Mouse (Mus musculus) retina, postnatal 7 days (tissue): Measurements from ENCODE around the gene Marcks.
A peak's percentile ranks its signal among the peaks of the same experiment; 100 is the strongest.

Source experiments
- DNase-seq: peaks from one replicate; pipeline ENCODE4 v3.0.0-alpha.2; 2012; ENCODE audit warnings: low read depth, low spot score

Gene Marcks

DNA sequence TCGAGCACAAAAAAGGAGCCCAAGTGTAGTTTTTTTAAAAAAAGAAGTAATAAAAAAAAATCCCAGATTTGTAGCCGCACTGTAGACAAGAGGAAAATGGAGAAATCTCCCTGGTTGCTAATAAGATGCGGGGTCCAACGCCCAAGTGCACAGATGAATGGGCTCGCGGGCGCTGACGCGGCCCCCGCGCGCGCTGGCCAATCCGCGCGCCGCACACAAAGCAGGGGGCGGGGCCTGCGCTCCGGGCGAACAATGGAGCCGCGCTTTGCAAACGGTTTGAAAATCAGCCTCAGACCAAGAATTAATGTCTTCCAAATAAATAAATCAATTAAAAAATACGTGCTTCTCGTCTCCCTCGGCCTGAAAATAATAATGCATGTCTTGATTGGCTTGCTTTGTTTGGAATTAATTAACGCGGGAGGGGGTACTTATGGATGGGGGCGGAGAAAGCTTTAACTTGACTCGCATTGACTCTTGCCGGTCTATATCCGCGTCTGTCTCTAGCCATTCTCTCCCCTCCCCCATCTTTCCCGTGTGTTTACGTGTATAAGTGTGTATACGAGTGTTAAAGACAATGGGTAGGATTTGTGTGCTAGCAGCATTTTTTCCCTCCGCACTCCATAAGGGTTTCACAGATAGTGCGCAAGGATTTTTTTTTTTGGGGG, at the start of gene Marcks:
Gene Marcks (minus strand): TSS at position 143 of the 665 bp plus-strand sequence.
- DNase-seq, result peak; percentile 81

- DNase-seq, result no peak
These were observed 38.4 kb upstream of the Marcks start for GRCm38 (mm10) chr10:37177071-37177470.

DNA sequence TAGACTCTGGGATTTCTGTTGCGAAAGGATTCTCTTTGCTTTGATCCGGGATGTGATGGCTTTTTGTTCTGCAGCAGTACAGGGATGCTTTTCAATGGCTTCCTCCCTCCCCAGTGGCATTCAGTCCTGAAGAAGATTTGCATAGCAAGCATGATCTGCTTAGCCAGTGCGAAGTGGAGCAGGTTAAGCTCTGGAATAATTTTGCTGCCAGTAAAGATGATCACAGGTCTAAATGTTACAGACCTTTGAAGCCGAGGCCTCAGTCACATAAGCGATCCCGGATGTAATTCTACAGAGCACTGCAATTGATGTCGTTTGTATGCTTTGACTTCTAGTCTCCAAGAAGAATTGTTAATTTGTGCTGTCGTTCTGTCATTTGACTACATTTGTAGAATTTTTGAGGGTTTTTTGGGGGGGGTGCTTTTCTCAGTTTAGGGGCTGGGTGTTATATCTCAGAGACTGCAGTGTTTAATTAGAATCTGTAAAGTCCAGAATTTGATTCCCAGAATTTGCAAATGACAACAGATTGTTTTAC, 33.8 kb upstream of the Marcks start:
- no peak for DNase-seq

- no peak for DNase-seq
These were observed 33.1 kb upstream of the Marcks start for GRCm38 (mm10) chr10:37171711-37172415.

GRCm38 (mm10) chr10:37170878-37171277, 32.2 kb upstream of the Marcks start:
- DNase-seq, result no peak

- DNase-seq, result no peak
These were observed 31.7 kb upstream of the Marcks start for GRCm38 (mm10) chr10:37170466-37170865.

DNA sequence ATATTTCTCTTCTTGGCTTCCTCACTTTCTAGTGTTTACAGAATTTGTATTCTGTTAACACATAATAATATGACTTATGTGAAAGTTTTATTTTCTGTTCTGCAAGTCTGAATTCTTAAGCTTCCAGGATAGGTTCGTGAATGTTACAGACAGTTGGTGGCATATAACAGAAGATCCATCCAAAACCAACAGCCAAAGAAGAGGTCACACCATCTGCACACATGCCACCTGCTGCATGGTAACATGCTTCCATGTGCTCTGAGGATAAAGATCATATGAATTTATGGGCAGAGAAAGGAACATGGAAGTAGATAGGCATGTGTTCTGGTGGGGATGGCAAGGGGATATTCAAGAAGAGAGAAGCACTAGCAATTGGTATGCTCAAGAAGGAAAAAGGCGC, 28.8 kb upstream of the Marcks start:
- no peak for DNase-seq

DNA sequence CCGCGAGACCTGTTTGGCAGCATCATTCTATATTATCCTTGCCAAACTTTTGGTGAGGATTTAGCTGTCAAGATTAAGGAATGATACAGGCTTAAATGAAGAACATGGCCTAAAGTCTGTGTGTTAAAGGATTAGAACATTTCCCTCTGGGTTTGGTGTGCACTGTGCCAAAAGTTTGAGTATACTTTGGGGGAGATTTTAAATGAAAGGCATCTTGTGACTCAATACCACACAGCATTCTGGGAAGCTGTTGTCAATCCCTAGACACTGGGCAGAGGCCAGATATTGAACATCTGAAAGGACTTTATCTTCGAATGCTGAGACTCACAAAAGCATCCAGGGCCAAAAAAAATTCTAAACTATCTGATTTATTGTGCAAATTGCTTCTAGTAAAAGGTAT, 21.0 kb upstream of the Marcks start:
- DNase-seq, result no peak

DNA sequence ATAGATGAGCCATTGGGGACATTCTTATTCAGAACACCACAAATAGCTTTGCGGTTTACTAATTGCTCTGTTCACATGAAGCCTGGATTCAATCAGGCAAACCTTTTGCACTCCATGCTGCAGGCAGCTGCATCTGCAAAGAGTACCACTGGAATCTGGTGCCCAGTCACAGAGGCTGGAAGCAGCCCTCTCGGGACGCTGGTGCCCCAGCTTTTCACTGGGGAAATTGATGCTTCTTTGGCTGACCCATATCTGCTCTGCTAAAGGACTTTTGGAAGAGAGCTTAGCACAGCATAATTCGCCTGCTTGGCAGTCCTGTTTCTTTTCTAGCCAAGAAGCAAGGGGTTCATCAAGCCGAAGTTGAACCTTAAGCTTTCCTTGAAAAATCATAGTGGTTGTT, 18.4 kb upstream of the Marcks start:
- DNase-seq, result no peak

DNA sequence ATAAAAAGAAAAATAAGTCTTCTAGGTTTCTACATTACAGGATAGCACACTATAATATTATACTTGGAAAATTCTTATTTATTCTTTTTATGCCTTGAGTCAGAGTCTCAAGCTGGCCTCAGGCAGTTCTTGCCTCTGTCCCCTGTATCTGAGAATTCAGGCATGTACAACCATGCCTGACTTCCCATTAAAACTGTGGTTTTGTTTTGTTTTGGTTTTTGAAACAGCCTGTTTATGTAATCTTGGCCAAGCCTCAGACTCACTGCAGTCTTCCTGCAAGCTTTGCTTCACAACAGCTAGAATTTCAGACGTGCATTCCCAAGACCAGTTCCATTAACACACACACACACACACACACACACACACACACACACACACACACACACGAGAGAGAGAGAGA, 16.4 kb upstream of the Marcks start:
- no peak for DNase-seq

GRCm38 (mm10) chr10:37151539-37152271, 13.0 kb upstream of the Marcks start:
- DNase-seq, result no peak

- DNase-seq, result no peak
These were observed 9.3 kb upstream of the Marcks start for GRCm38 (mm10) chr10:37148016-37148415.

DNA sequence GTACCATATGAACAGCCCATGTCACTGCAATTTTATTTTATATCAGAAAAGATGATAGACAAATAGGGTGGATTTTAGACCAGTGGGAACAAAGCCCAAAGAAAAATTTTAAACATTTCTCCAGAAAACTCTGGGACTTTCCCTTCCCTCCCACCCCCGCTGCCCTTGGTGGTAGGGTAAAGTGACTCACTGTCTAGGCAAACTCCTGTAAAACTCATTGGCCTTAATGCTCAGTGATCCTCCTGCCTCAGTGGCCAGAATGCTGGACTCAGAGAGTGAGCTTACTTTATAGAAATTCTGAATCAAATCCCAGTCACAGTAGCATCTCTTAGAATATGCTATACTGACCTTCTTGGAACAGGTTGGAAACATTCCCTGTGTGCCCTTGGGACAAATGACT, 6.7 kb upstream of the Marcks start:
- no peak for DNase-seq

DNA sequence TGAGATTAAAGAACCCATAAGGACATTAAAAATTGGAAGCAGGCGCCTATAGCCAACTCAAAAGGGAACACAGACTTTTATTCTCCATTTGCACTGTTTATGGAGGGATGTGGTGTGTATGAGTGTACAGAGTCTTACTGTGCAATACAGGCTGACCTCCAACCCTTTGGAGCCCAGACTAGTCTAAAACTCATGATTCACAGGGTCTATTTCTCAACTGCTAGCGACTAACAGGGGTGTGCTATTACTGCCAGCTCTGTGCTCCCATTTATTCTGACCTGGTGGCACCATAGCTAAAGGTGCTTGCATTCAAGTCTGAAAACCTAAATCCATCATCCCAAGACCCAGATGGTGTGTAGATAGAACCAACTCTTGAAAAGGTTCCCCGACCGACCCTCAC, 2.9 kb upstream of the Marcks start:
- no peak for DNase-seq

DNA sequence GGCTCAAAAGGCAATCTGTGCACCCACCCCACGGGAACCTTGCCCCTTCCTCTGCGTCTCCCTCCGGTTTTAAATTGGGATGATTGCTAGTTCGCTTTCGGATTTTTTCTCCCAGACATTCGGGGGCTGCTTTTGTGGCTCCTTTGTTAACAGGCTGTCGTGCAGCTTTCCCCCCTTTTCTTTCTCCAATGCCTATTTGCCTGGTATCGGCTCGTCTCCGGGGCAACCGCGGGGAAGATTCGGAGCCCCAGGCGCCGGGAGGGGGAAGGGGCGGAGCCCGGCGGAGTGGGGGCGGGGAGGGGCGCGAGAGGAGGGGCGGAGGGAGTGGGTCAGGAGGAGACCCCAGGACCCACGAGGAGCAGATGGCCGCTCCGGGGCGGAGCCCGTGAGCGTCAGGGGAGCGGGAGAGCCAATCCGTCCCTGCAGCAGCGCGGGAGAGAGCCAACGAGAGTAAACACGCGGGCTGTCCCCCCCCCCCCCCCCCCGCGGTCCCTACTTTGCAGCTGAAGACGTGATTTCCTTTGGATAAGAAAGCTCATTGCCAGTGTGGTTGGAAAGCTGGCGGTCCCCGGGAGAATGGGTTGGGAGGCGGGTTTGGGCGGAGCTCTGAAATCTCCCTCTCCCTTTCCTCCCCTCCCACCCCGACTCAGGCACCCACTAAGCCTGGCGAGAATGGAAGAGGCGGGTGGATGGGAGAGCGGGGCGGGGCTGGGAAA, 2.2 kb upstream of the Marcks start:
- DNase-seq, result peak; percentile 84

DNA sequence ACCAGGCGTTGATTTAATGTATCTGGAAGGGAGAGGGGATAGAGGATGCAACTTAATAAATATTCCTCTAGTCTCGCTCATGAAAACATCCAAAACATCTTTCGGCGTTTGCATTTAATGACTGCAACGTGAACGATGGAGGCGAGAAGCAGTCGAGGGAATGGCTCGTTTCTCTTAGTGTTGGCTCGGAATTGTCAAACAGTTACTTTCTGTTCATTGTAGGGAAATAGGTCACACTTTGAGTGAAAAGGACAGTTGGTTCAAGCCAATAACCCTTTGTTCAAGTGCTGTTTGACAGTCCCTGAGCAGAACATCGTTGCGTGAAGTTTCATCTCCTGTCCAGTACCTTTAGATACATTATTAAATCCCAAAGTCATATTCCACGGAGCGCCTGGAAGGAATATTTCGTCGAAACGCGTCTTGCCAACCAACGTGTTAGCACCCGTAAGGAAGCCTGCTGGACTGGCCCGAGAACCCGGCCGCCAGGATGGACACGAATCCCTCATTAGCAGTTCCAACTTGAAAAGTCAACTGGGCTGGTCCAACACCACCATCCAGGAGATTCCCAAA, 1.5 kb upstream of the Marcks start:
- DNase-seq, result peak; percentile 27

GRCm38 (mm10) chr10:37139443-37140165, 884 bp upstream of the Marcks start:
- peak; percentile 35 for DNase-seq

DNA sequence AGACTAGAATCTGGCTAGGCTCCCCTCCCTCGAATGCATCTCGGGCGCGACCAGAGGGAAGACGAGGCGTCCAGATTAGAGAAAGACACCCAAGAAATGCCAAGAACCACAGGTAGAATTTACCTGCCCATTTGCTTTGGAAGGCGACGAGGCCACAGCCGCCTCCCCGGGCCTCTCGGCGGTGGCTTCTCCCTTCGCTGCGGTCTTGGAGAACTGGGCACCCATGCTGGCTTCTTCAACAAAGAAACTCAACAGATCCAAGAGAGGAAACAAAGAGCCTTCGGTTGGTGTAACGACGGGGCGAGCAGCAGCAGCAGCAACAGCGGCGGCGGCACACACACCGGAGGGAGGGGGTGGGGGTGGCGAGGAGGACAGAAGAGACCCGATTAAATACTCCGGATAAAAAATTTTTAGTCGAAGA, 399 bp downstream of the Marcks start:
- DNase-seq, result peak; percentile 21

- peak; percentile 23 for DNase-seq
These were observed 999 bp downstream of the Marcks start for GRCm38 (mm10) chr10:37137531-37138310.

DNA sequence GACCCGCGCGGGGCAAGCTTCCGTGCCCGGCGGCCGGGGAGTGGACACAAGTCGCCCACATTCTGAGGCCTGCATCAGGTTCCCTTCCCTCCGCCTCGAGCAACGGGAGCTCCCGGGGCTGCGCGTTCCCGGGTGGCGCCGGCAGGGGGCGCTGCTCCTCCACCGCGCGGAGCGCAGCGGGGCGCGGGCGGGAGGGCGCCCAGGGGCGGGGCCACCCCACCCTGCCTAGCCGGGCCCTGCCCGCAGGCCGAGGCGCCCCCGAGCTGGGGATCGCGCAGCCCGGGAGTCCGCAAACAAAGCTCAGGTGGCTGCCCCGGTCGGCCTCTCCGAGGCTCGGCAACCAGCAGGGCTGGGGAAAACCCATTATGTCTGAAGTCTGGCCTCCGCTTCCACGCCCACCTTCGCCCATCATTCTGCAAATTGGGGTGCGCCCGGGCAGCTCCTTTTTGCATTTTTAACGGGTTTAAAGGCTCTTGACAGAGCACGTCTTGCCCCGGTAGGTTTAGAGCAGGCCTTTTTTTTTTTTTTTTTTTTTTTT, 1.7 kb downstream of the Marcks start:
- peak; percentile 85 for DNase-seq
